Mouse (Mus musculus): ENCODE measurements around the gene Pold4. TPM values are rescaled to one million over a fixed set of nuclear protein-coding genes. Genes with fewer than 3 reads are reported as not detected.

The Pold4 gene
- polyA plus RNA-seq, 1 experiment from 2014 or later: 12.2 TPM

- peak; percentile 31 for DNase-seq (ENCODE audit: low spot score)
- Histone ChIP-seq H3K4me3 (peak overlapping the region; percentile 71), H3K4me1 (peaks cover 62% of the 10 kb centered on the region), H3K9me3 (replicated peaks) (no peaks in the 10 kb centered on the region), H3K27me3 (ENCODE audit: low read depth, poor library complexity, severe bottlenecking) (peaks cover 94% of the 10 kb centered on the region), H3K36me3 (no peaks in the 10 kb centered on the region), H3K27ac (replicated peaks) (peak overlapping the region; percentile 83; the same call in 1 of the 2 replicates)
- 8% methylated on average over 9 of the region's 9 CpGs for WGBS
Observed at GRCm38 (mm10) chr19:4213524-4213974, 18.1 kb upstream of the Pold4 start.

GRCm38 (mm10) chr19:4214071-4214770 lies 17.5 kb upstream of the Pold4 start, which contains the start of the genes Clcf1 and AC109138.7:
Gene Clcf1 (plus strand): TSS chr19:4214238.
Gene AC109138.7 (plus strand): TSS chr19:4214357.
- whole genome bisulfite sequencing: under 1% methylated on average over 49 of the region's 49 CpGs
- H3K27me3 ChIP-seq (ENCODE audit: low read depth, poor library complexity, severe bottlenecking): peaks cover 92% of the 10 kb centered on the region
- H3K36me3 ChIP-seq: no peaks in the 10 kb centered on the region
- peak within 1 kb of the TSS; percentile 71 for H3K4me3 ChIP-seq
- no peaks in the 10 kb centered on the region for H3K9me3 ChIP-seq (replicated peaks)
- DNase-seq (ENCODE audit: low spot score): peak; percentile 62
- H3K4me1 ChIP-seq: peaks cover 63% of the 10 kb centered on the region
- H3K27ac ChIP-seq (replicated peaks): peak within 1 kb of the TSS; percentile 83

- peak overlapping the region; percentile 83 for H3K27ac ChIP-seq (replicated peaks)
- peaks cover 94% of the 10 kb centered on the region for H3K27me3 ChIP-seq (ENCODE audit: low read depth, poor library complexity, severe bottlenecking)
- peaks cover 68% of the 10 kb centered on the region for H3K4me1 ChIP-seq
- H3K9me3 ChIP-seq (replicated peaks): no peaks in the 10 kb centered on the region
- no peaks in the 10 kb centered on the region for H3K36me3 ChIP-seq
- peak; percentile 69 for DNase-seq (ENCODE audit: low spot score)
- peak overlapping the region; percentile 71 for H3K4me3 ChIP-seq
- 0% methylated on average over 63 of the region's 81 CpGs for WGBS
Observed at GRCm38 (mm10) chr19:4214771-4215450, 16.8 kb upstream of the Pold4 start.

- H3K4me1 ChIP-seq: peaks cover 70% of the 10 kb centered on the region
- no peaks in the 10 kb centered on the region for H3K36me3 ChIP-seq
- H3K27ac ChIP-seq (replicated peaks): peak overlapping the region; percentile 83
- H3K27me3 ChIP-seq (ENCODE audit: low read depth, poor library complexity, severe bottlenecking): peaks cover 94% of the 10 kb centered on the region
- 4% methylated on average over 17 of the region's 21 CpGs for WGBS
- peak overlapping the region; percentile 71 for H3K4me3 ChIP-seq
- no peaks in the 10 kb centered on the region for H3K9me3 ChIP-seq (replicated peaks)
- DNase-seq (ENCODE audit: low spot score): no peak
Observed at GRCm38 (mm10) chr19:4215451-4215840, 16.3 kb upstream of the Pold4 start.

- peaks cover 74% of the 10 kb centered on the region for H3K4me1 ChIP-seq
- no peaks in the 10 kb centered on the region for H3K36me3 ChIP-seq
- H3K27me3 ChIP-seq (ENCODE audit: low read depth, poor library complexity, severe bottlenecking): peaks cover 94% of the 10 kb centered on the region
- H3K27ac ChIP-seq (replicated peaks): no peak overlapping the region
- 22% methylated on average over 14 of the region's 14 CpGs for WGBS
- H3K9me3 ChIP-seq (replicated peaks): no peaks in the 10 kb centered on the region
- DNase-seq (ENCODE audit: low spot score): peak; percentile 56
- H3K4me3 ChIP-seq: peak overlapping the region; percentile 71; the same call in 1 of the 2 replicates
Observed at GRCm38 (mm10) chr19:4216041-4216685, 15.5 kb upstream of the Pold4 start.

- Histone ChIP-seq H3K4me1 (peaks cover 69% of the 10 kb centered on the region), H3K4me3 (no peak overlapping the region), H3K27me3 (ENCODE audit: low read depth, poor library complexity, severe bottlenecking) (peaks cover 94% of the 10 kb centered on the region), H3K9me3 (replicated peaks) (no peaks in the 10 kb centered on the region), H3K36me3 (no peaks in the 10 kb centered on the region), H3K27ac (replicated peaks) (no peak overlapping the region)
- DNase-seq (ENCODE audit: low spot score): no peak
- 10% methylated on average over 5 of the region's 5 CpGs for WGBS
Observed at GRCm38 (mm10) chr19:4217140-4217539, 14.6 kb upstream of the Pold4 start.

- DNase-seq (ENCODE audit: low spot score): no peak
- H3K27ac ChIP-seq (replicated peaks): no peak overlapping the region
Observed at GRCm38 (mm10) chr19:4217855-4218254, 13.8 kb upstream of the Pold4 start.

GRCm38 (mm10) chr19:4218293-4218692 lies 13.4 kb upstream of the Pold4 start:
- H3K4me3 ChIP-seq: no peak overlapping the region
- H3K36me3 ChIP-seq: no peaks in the 10 kb centered on the region
- no peaks in the 10 kb centered on the region for H3K9me3 ChIP-seq (replicated peaks)
- peaks cover 84% of the 10 kb centered on the region for H3K27me3 ChIP-seq (ENCODE audit: low read depth, poor library complexity, severe bottlenecking)
- peaks cover 61% of the 10 kb centered on the region for H3K4me1 ChIP-seq
- WGBS: 86% methylated on average over 9 of the region's 11 CpGs
- H3K27ac ChIP-seq (replicated peaks): no peak overlapping the region
- no peak for DNase-seq (ENCODE audit: low spot score)

More at GRCm38 (mm10) chr19:4217855-4218254, 13.8 kb upstream of the Pold4 start:
- Histone ChIP-seq H3K4me1 (peaks cover 65% of the 10 kb centered on the region), H3K9me3 (replicated peaks) (no peaks in the 10 kb centered on the region), H3K36me3 (no peaks in the 10 kb centered on the region), H3K4me3 (no peak overlapping the region), H3K27me3 (ENCODE audit: low read depth, poor library complexity, severe bottlenecking) (peaks cover 88% of the 10 kb centered on the region)
- 53% methylated on average over 3 of the region's 3 CpGs for WGBS

GRCm38 (mm10) chr19:4218784-4219183 lies 12.9 kb upstream of the Pold4 start:
- Histone ChIP-seq H3K4me1 (peaks cover 56% of the 10 kb centered on the region), H3K27ac (replicated peaks) (no peak overlapping the region), H3K36me3 (no peaks in the 10 kb centered on the region), H3K4me3 (no peak overlapping the region), H3K27me3 (ENCODE audit: low read depth, poor library complexity, severe bottlenecking) (peaks cover 79% of the 10 kb centered on the region), H3K9me3 (replicated peaks) (no peaks in the 10 kb centered on the region)
- DNase-seq (ENCODE audit: low spot score): no peak
- 71% methylated on average over 1 of the region's 1 CpGs for WGBS

GRCm38 (mm10) chr19:4219943-4220342 lies 11.8 kb upstream of the Pold4 start:
- H3K4me3 ChIP-seq: no peak overlapping the region
- H3K36me3 ChIP-seq: no peaks in the 10 kb centered on the region
- H3K27me3 ChIP-seq (ENCODE audit: low read depth, poor library complexity, severe bottlenecking): peaks cover 67% of the 10 kb centered on the region
- H3K27ac ChIP-seq (replicated peaks): no peak overlapping the region
- no peaks in the 10 kb centered on the region for H3K9me3 ChIP-seq (replicated peaks)
- peaks cover 44% of the 10 kb centered on the region for H3K4me1 ChIP-seq
- 88% methylated on average over 6 of the region's 6 CpGs for WGBS
- no peak for DNase-seq (ENCODE audit: low spot score)

- Histone ChIP-seq H3K27me3 (ENCODE audit: low read depth, poor library complexity, severe bottlenecking) (peaks cover 62% of the 10 kb centered on the region), H3K27ac (replicated peaks) (no peak overlapping the region), H3K9me3 (replicated peaks) (no peaks in the 10 kb centered on the region), H3K4me3 (no peak overlapping the region), H3K36me3 (no peaks in the 10 kb centered on the region), H3K4me1 (peaks cover 39% of the 10 kb centered on the region)
- no peak for DNase-seq (ENCODE audit: low spot score)
- WGBS: 71% methylated on average over 4 of the region's 4 CpGs
Observed at GRCm38 (mm10) chr19:4220416-4220815, 11.3 kb upstream of the Pold4 start.

GRCm38 (mm10) chr19:4220957-4221743 lies 10.5 kb upstream of the Pold4 start:
- H3K9me3 ChIP-seq (replicated peaks): no peaks in the 10 kb centered on the region
- peaks cover 33% of the 10 kb centered on the region for H3K4me1 ChIP-seq
- no peak for DNase-seq (ENCODE audit: low spot score)
- WGBS: 53% methylated on average over 14 of the region's 14 CpGs
- H3K4me3 ChIP-seq: no peak overlapping the region
- H3K27me3 ChIP-seq (ENCODE audit: low read depth, poor library complexity, severe bottlenecking): peaks cover 55% of the 10 kb centered on the region
- no peak overlapping the region for H3K27ac ChIP-seq (replicated peaks)
- no peaks in the 10 kb centered on the region for H3K36me3 ChIP-seq
